Mouse (Mus musculus) thymus, postnatal 14 days (tissue): ENCODE data around the gene Pkn2.
A peak's percentile ranks its signal among the peaks of the same experiment; 100 is the strongest.

Source experiments
- DNase-seq: peaks from one replicate; pipeline ENCODE4 v3.0.0; 2021

Gene Pkn2

GRCm38 (mm10) chr3:142881872-142882623 is at the start of gene Pkn2:
TSS of gene Pkn2 (minus strand) at chr3:142882004.
- peak; percentile 100 for DNase-seq

DNA sequence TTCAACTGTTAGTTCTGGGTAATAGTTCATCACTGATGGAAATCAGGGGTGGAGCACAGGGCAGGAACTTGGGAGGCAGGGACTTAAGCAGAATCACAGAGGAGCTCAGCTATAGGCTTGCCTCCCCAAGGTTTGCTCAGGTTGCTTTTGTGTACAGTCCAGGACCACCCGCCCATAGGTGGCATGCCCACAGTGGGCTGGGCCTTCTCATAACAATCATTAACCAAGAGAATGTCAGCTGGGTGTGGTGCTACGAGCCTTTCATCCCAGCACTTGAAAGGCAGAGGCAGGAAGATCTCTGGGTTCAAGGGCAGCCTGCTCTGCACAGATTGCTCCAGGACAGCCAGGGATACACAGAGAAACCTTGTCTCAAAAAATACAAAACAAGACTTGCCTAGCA is 48.1 kb upstream of the Pkn2 start:
- no peak for DNase-seq

GRCm38 (mm10) chr3:142927311-142927710 is 45.5 kb upstream of the Pkn2 start:
- no peak for DNase-seq

DNA sequence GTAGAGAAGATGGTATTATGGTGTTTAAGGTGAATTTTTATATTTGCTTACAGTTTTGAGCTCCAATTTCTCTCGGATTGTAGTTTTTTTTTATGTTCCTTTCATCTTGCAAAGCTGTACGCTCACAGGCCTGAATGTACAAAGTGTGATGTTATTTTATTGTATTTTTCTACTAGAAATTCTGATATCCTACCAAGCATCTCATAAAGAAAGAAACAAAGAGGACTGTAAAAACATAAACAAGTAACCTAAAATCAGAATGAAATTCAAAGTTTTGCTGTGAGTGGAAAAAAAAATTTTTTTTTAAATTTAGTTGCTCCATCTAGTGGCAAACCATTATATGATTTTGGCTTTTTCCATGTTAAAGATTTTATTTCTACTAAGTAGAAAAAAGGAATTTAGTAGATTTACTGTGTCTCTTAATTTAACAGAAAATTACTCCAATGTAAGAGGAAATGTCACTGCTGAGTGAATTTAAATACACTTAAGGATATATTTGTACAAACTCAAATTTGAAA is 43.1 kb upstream of the Pkn2 start:
- DNase-seq = no peak

- no peak for DNase-seq
Measured at GRCm38 (mm10) chr3:142919070-142919469, 37.3 kb upstream of the Pkn2 start.

- DNase-seq = no peak
Measured at GRCm38 (mm10) chr3:142917760-142918439, 36.1 kb upstream of the Pkn2 start.

- no peak for DNase-seq
Measured at GRCm38 (mm10) chr3:142917171-142917570, 35.4 kb upstream of the Pkn2 start.

GRCm38 (mm10) chr3:142913295-142913694 is 31.5 kb upstream of the Pkn2 start:
- no peak for DNase-seq

- no peak for DNase-seq
Measured at GRCm38 (mm10) chr3:142899683-142900082, 17.9 kb upstream of the Pkn2 start.

GRCm38 (mm10) chr3:142898949-142899396 is 17.2 kb upstream of the Pkn2 start:
- DNase-seq = peak; percentile 53

DNA sequence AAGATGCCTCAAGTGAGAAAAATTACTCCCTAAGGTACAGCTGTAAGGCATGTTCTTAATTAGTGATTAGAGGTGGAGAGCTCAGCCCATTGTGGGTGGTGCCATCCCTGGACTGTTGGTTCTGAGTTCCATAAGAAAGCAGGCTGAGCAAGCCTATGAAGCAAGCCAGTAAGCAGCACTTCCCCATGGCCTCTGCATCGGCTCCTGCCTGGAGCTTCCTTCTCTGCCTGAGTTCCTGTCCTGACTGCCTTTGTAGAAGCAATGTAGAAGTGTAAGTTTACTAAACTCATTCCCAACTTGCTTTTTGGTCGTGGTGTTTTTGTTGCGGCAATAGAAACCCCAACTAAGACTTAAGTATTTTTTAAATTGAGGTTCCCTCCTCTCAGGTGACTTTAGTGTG is 8.6 kb upstream of the Pkn2 start:
- no peak for DNase-seq

DNA sequence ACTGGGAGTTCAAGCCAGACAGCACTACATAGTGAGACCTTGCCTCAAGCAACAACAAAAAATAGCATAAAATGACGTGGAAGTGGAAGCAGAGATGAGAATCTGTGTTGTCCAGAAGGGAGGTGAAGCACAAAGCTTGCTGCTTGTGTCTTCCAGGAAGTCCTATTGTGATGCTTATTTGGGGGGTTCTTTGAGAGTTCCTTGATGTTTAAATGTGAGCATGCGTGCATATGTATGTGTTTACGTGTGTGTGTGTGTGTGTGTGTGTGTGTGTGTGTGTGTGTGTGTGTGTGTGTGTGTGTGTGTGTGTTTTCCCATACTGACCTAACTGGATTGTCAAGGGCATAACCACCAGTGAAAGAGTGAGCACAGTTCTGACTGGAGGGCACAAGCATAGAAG is 5.2 kb upstream of the Pkn2 start:
- no peak for DNase-seq

GRCm38 (mm10) chr3:142884594-142884993 is 2.8 kb upstream of the Pkn2 start:
- DNase-seq = no peak

GRCm38 (mm10) chr3:142881589-142881871 is 274 bp downstream of the Pkn2 start:
- no peak for DNase-seq

- DNase-seq = peak; percentile 66
Measured at GRCm38 (mm10) chr3:142880790-142881588, 815 bp downstream of the Pkn2 start.

DNA sequence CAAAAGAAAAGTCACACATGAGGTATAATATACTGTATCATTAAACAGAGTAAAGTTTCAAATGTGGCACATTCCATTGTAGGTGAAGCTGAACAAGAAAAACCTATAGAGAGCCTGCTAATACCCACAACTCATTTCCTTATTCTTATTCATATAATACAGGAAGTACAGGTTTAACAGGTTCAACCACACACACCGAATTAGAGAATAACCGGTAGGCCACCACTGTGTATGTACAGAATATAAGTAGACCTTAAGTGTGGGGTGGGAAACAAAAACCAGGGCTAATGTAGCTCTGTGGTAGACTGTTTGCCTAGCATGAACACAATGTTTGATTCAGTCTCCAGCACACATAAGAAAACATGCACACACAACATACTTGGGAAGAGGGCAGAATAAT is 18.6 kb downstream of the Pkn2 start:
- no peak for DNase-seq

- DNase-seq = no peak
Measured at GRCm38 (mm10) chr3:142856832-142857231, 25.0 kb downstream of the Pkn2 start.

- DNase-seq = no peak
Measured at GRCm38 (mm10) chr3:142855961-142856472, 25.8 kb downstream of the Pkn2 start.

GRCm38 (mm10) chr3:142852911-142853310 is 28.9 kb downstream of the Pkn2 start:
- DNase-seq = no peak

- no peak for DNase-seq
Measured at GRCm38 (mm10) chr3:142851631-142852030, 30.2 kb downstream of the Pkn2 start.

DNA sequence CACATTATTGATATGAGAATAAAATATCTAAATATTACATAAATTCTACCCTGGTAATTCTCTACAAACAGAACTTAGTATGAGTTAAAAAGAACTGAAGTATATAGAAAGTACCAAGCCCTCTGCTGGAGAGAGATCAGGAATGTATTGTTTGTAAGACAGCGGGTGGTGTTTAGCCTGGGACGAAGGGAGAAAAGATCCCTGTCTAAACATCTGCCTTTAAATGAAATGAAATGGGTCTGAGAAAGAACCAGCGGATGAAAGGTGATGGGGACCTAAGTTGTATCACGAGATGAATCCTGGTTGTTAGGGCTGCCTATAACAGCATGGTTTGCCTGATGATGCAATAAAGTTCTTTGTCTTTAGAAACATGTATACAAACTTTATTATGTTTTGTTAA is 41.8 kb downstream of the Pkn2 start:
- DNase-seq = no peak

DNA sequence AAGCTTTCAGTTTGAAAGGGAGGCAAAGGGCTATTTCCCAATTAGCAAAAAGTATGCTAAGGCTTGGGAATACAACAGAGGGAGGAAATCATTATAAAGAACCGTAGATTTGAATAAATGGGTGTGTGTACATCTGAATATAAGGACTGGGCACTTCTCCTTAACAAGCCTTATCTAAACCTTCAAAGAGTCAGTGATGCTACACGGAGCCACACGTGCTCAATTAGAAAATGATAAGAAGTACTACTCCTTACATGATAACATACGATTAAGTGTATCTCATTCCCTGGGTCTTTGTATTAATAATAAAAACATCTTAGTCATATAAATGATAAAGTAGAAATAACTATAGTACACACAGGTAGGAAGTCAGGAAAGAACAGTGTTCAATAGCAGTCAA is 47.0 kb downstream of the Pkn2 start:
- no peak for DNase-seq

DNA sequence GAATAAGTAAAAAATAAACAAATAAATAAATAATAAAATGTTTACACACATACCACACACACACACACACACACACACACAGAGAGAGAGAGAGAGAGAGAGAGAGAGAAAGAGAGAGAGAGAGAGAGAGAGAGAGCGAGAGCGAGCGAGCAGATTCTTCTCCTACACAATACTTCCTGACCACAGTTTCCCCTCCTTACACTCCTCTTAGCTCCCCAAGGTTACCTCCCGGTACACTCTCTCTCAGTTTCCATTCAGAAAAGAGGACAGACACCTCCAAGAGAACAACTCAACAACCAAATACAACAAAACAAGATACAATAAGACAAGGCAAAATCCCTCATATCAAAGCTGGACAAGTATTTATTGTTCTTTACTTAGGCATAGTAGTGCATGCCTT is 47.8 kb downstream of the Pkn2 start:
- DNase-seq = no peak
